Mouse (Mus musculus) G1E (cell line): ENCODE measurements around the gene Sorbs2.

Experiments used
- CTCF ChIP-seq: IDR thresholded peaks from 2 replicates; pipeline ENCODE4 v1.5.1; 2012; ENCODE audit warnings: low read depth, low read length, inconsistent platforms, mixed read lengths
- GATA1 ChIP-seq: IDR thresholded peaks from 2 replicates; pipeline ENCODE4 v1.6.1; 2012; ENCODE audit warnings: borderline replicate concordance, low read length, inconsistent platforms, mixed read lengths
- GATA2 ChIP-seq: IDR thresholded peaks from 2 replicates; pipeline ENCODE4 v1.6.1; 2012; ENCODE audit warnings: low read depth, low read length, inconsistent platforms, borderline replicate concordance
- POLR2AphosphoS5 ChIP-seq: IDR thresholded peaks from 2 replicates; pipeline ENCODE4 v1.6.1; 2012; ENCODE audit warnings: low read depth, low read length, inconsistent platforms; ENCODE audit not compliant: insufficient replicate concordance
- TAL1 ChIP-seq: conservative IDR thresholded peaks from 2 replicates; pipeline ENCODE4 v1.6.1; 2012; ENCODE audit warnings: low read depth, low read length, inconsistent platforms, mixed read lengths

DNA sequence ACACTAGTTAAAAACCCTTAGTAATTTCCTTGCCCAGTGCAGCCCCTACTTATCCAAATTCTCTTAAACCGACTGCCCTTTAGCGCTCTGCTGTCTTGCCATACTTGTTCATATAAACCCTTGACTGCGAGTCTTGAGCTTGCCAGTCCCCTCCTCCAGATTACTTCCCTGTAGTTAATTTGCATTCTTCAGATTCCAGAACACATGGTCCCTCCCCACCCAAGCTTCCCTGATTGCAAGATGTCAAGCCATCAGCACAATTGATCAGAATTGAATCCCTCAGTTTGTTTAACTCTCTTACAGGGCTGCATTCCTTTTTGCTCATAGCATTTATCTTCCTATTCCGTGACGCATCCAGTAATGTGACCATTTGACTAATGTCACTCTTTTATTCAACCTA, 32.9 kb downstream of the Sorbs2 start:
- TF ChIP-seq GATA1, result no peak
- no peak for TF ChIP-seq CTCF
- TF ChIP-seq TAL1, result no peak
- TF ChIP-seq GATA2, result no peak
- TF ChIP-seq POLR2AphosphoS5, result no peak
